Mouse (Mus musculus) lung, postnatal 25 days (tissue): ENCODE measurements around the gene Cd80.
A peak's percentile ranks its signal among the peaks of the same experiment; 100 is the strongest.

Source experiments
- DNase-seq: peaks from one replicate; pipeline ENCODE4 v3.0.0; 2022; ENCODE audit warnings: low spot score

Gene Cd80

DNA sequence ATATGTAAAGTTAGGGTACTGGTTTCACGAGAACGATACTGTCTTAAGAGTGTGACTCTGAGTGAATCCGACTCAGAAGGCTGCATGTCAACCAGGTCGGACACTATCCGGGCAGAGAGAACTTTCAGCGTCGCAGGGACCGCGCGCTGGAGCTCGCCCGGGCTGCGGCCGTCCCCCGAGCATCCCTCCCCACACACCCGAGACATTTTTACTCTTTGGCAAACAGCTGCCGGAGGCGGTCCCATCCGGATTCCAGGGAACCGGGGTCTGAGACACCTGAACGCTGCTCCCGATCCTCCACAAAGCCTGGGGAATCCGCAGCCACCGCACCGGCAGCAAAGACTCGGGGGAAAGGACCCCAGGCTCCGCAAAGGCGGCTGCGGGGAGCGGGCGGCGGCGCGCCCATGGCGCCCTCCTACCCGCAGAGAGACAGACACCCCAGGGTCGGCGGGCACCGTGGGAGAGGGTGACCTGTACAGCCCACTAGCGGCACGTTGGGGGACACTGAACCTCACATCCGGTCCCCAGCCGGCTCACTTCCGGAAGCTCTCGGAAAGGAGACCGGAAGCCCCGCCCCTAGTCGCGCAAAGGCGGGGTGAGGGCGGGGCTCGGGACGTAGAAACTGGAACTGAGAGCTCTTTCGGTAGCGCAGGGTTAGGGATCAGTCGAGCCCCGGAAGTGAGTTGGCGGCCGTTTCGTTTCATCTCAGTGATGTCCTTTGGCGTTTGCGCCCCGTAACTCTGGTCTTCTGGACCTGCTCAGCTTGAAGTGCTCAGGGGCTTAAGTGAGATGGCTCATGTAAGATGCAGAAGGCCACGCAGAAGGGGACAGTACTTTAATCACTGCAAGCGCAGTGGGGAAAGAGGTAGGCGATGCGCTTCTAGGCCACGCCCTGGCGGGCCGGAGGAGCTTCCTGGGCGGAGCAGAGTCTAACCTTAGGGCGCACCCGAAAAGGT, 67.0 kb downstream of the Cd80 start, which contains the start of gene Timmdc1:
Timmdc1 (minus strand) TSS at position 535 of the 956 bp plus-strand sequence.
- DNase-seq: peak; percentile 96

DNA sequence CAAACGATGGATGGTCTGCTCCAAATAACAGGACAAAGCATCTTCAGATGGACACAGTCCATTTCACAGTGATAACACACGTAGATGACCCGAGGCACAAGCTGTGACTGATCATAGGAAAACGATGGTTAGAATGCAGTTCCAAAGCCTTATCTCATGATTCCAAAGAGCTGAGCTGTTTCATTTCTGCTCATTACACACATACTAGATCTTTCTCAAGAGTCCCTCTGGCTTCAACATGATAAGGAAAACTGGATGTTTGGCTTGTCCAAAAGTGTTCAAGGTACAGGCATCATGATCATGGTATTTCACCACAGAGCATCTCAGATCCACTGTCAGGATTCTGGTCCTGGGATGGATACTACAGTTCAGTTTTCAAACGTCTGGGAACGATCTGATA, 70.9 kb downstream of the Cd80 start:
- no peak for DNase-seq

DNA sequence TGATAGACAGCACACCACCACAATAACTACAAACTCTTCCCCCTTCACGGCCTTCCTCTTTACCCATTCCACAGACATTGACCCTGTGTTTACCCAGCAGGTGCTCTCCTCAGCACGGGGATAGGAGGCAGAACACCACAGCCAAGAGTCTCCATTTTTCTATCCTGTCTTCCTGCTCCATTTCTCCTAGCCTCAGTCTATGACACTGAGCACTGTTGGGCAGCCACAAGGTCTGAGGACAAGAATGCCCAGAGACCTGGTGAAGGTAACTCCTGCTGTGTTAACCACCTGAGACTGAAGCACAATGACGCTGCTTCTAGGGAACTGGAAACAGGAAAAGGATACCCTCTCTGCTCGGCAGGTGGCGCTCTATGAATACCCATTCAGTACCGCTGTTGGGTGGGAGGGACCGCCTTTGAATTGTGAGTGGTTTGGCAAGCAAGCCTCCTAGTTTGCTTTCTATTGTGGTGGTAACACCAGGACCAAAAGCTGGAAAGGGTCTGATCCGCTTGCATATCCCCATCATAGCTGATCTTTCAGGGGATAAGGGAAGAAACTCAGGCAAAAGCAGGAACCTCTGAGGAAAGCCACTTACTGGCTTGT, 81.3 kb downstream of the Cd80 start:
- peak; percentile 79 for DNase-seq

DNA sequence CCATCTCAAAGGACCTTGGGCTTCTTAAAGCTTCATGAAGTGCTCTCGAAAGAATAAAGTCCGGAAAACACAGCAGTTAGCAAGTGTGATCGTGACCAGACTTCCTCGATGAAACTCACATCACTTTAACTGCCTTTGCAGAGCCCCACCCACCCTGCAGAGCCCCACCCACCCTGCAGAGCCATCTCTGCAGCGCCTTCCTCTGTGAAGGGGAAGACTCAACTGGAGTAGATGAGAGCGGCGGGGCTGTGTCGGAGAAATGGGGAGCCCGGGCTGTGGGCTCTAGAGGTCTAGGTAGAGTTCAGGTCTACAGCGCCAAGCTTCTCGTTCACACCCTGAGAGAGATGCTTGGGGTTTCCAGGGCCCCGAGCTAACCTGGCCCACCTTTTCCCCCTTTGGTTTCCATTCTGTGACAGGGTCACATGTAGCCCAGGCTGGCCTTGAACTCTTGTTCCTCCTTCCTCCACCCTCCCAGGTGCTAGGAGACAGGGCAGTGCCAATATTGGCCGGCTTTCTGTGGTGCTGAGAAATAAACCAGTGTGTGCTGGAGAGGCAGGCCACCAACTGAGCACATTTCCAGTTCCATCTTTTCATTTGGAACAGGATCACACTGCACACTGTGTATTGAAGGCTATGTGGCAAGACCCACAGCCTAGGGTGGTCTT, 83.5 kb downstream of the Cd80 start:
- no peak for DNase-seq
